Mouse (Mus musculus) spleen, postnatal 14 days (tissue): ENCODE data around the gene Chl1.

Experiments used
- DNase-seq, 2 experiments: peaks; one replicate each; pipeline ENCODE4 v3.0.0; 2021 to 2022; ENCODE audit warnings: low spot score in 2 of 2

Gene Chl1

DNA sequence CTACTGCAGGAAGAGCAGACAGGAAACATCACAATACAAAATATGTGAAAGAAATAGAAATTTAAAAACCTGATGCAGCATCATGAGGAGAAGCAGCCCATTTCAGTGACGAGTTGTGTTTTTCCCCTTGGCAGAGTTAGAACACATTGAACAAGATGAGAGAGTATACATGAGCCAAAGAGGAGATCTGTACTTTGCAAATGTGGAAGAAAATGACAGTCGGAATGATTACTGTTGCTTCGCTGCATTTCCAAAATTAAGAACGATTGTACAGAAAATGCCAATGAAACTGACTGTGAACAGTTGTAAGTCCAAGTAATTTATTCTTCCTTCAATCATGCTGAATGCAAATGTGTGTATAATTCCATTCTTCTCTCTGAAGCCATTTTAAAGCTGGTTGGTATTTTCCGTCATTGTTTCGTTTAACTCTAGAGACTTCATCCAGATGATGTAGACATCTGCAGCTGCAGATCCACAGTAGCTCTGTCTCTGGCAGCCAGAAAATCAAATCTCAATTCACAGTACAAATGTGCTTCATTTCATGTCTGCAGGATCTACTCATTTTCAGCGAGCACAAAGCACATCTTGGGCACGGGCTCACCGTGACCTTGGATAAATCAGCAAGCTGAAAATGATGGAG lies 155.4 kb downstream of the Chl1 start:
- DNase-seq: no peak

DNA sequence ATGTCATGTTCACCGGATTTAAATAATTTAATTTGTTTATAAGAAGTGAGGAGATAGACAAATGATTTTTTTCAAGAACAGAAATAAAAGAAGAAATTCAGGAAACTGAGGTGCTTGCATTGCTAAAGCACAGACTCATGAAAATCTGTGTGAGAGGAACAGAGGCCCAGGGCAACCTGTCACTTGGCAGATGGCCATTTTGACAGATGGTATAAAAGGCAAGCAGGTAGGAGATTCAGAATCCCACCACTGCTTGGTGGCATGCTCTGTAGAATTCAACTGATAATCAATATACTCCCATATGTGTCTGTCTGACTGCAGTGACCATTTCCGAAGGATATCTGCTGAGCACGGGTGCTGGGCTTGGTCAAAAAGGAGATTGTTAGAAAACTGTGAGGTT lies 162.7 kb downstream of the Chl1 start:
- no peak for DNase-seq

DNA sequence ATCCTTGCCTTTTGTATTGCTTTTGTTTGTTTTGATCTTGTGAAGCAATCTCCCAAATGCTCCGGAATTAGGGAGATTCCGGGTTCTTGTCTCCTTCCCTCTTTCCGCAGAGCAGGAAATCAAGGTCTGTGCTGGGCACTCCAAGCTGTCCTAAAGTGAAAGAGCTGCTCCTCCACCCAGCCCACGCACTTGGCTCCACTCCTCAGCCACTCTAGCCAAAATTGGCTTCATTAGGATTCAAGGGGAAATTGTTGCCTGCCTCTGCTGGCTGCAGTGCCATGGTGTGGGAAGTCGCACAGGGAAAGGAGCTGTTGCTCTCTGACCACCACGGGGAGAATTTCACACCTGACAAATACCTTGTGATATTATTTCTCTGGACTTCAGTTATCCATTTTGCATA lies 163.9 kb downstream of the Chl1 start:
- DNase-seq: no peak

DNA sequence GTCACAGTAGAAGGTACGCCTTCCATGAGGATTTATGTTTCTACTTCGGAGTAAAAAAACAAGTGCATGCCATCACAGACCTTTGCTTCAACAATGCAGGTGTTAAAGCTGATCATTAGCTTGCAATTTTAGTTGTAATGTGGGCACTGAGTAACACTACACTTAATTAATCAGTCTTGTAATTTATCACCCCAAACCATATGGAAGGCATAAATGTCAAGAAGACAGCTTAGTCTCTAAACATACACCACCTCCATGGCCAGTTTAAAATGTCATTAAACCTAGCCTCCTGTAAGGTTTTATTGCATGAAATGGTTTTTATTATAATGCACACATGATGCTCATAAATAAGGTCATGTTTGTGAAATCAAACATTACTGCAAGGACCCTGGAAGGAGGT lies 164.8 kb downstream of the Chl1 start:
- no peak for DNase-seq

DNA sequence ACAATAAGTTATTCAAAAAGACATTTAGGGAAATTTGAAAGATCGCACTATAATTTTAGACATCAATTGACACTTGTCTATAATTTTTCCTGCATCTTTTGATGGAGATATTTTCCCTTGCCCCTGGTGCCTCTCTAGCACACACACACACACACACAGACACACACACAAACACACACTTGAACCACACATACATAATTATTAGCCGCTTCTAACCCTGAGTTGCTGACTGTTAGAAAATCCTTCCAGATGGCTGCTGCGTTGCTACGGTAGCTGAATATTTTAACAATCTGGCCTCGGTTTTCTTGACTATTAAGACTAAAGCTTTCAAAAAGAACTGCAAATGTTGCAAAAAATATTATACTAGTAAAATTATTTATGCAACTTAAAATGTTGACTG lies 166.3 kb downstream of the Chl1 start:
- no peak for DNase-seq

DNA sequence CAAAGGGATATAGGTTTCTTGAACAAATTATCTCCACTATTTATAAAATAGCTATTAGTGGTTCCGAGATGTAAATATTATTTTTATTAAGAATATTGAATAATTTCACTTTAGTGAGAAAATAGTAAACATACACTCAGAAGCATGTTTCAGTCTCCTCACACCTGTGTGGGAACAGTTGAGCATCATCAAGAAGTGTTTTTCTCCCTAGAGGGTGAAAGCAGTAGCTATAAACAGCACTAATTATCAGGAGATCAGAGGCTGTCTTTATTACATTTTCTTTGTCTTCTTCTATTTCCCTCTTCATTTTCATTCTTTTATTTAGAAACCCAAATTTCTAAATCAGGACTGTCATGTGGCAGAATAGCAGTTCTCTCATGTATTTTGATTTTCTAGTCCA lies 166.7 kb downstream of the Chl1 start:
- DNase-seq: no peak

DNA sequence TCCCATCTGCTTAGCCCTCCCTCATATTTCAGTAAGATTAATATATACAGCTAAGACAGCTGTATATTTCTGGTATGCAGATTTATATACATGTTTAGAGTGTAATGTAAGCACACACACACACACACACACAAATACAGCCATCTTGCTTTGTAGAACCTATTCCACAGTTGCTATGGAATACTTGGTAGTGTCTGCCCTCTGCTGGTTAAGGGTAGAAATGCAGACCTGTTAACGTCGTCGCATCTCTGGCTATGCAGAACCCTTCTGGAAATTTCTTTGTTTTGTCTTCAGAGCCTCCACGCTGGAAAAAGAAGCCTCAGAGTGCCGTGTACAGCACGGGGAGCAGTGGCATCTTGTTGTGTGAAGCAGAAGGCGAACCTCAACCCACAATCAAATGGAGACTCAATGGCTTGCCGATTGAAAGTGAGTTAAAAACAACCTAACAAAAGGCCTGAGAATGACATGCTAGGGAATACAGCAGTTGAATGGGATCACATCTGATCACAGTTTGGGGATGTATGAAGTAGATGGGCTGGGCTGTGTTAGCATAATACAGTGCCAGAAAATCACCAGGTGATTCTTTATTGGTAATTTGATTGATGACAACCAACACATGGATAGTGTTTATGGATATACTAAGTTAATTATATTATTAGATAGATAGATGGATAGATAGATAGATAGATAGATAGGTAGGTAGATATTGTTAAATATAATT lies 172.6 kb downstream of the Chl1 start:
- peak in 1 of 2 experiments; percentile 15 for DNase-seq

DNA sequence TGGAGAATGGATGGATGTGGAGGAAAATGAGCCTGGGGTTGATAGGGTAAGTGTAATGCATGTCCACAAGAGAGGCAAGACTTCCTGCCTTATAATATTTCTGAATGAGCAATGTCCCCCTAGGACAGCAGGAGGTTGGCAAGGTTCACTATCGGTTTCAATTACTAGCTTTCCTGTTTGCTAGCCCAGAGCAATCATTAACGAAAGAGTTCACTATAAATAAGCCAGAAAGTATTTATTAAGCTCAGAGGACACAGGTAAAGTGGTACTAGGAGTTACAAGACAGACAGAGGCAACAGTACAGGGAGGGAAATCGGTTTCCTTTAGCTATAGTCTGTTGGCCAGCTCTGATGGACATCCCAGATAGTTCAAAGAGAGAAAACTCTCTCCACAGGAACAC lies 182.1 kb downstream of the Chl1 start:
- no peak for DNase-seq

DNA sequence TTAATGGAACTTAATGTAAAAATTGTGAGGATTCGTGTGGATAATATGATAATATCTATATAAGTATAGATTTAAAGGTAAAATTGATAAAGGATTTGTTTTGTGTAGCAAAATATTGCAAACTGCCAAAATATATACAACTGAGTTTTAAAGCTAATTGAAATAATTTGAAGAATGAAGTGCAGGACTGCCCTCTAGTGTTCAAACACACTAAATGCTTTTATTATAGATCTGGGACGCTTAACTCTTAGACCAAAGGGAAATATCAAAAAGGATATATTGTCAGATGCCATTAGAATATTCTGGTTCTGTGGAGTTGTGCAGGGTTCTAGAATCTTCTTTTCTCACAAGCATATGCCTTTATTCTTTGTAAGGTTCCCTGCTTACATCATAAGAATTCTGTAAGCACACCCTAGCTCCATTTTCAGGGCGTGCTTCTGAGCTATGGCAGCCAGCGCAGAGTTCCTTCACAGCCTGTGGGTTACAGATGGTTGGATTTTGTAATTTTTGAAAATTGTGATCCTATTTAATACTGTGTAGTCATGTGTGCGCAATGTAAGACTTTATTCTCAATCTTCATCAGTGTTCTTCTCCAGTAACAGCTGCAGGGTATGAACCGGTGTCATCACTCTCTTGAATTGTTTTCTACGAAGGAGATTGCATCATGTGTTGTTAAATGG lies 187.1 kb downstream of the Chl1 start:
- DNase-seq: no peak

DNA sequence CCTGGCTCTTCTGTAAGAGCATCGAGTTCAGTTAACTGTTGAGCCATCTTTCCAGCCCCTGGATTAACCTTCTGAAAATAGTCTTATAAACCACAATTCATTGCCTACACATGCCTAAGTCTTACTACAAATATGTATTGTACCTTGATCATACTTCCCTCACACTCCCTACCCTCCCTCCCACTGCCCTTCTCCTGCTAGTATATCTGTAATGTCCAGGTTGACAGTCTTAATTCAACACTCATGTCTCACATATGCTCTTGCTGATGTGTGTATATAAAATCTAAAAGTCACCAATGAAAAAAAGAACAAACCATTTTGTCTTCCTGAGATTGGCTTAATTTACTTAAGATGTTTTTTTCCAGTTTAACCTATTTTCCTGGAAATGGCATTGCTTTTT lies 189.1 kb downstream of the Chl1 start:
- DNase-seq: no peak

DNA sequence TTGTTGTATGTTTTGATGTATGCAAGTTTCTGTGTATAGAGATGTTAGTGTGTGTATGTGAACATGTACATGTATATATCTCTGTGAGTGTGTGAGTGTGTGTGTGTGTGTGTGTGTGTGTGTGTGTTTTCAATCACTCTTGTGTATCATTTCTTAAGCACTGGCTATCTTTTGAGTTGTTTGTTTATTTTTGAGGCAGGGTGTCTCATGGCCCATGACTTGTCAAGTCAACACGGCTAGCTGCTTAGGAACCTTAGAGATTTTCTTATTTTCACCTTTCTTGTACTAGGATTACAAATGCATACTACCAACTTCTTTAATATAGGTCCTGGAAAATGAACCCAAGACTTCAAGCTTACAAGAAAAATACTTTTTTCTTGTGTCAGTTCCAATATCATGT lies 189.5 kb downstream of the Chl1 start:
- no peak for DNase-seq

DNA sequence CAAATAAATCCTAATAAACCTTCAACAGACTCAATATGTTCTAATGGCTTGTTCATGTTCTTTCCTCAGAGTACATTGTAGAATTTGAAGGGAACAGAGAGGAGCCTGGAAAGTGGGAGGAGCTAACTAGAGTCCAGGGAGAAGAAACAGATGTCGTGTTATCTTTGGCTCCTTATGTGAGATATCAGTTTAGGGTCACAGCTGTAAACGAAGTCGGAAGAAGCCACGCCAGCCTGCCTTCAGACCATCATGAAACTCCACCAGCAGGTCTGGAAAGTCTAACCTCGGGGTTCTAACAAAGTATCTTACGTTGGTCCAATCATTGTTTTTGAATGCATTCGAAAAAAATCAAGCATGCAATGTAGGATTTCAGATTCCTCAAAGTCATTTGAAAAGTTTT lies 189.9 kb downstream of the Chl1 start:
- no peak for DNase-seq

DNA sequence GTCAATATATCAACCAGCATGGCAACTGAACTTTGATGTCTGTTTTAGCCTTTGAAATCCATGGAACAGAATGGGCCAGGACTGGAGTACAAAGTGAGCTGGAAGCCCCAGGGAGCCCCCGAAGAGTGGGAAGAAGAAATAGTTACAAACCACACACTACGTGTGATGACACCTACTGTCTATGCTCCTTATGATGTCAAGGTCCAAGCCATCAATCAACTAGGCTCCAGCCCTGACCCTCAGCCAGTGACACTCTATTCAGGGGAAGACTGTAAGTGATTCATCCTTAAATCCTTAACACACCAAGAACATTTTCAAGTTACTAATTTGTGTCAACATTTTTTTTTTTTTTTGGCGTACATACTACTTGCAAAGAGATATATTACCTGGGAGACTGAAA lies 196.0 kb downstream of the Chl1 start:
- DNase-seq: no peak

DNA sequence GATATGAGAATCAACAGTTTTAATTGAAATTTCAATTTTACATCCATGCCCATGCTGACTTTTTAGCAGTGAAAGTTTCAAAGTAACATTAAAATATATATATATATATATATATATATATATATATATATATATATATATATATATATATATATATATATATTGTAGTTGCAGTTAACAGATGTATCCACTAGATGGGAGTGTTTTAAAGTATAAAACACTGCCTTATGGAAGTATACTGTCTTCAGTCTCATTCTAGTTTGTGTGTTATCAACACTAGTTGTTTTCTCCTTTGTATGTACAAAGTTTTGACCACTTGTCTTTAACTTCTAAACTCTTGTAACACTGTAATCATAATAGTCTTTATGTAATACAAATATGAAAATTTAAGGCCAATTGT lies 228.9 kb downstream of the Chl1 start:
- no peak for DNase-seq

DNA sequence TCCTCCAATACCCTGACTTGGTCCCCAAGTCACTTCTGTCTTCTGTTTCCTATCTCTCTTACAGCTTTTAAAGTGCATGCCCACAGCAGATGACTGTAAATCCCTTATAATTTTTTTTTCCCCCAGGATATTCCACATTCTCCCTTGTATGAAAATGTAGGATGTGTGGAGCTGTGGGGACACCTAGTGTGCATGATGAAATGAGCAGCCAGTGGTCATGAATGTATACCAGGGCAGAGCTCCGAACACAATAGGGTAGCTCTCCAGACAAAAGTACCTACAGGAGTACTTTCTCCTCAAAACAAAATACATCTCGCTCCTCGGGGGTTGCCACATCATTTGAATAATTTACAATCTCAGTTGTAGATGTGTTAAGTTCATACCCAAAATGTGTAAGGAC lies 232.4 kb downstream of the Chl1 start:
- DNase-seq: no peak

DNA sequence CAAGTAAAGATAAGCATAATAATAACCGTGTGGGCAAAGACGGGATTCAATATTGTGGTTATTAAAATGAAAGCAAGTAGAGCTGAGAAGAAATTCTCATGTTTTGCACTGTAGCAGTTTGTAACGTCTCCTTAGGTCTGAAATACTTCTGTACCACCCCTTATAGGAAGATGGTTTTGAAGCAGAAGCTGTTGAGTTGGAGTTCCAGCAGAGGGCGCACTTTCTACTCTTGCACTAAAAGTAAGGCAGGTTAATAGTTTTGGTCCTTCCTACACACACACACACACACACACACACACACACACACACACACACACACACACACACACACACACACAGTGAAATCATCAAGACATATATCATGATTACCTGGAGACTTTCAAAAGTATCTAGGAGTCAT lies 235.7 kb downstream of the Chl1 start:
- DNase-seq: no peak

DNA sequence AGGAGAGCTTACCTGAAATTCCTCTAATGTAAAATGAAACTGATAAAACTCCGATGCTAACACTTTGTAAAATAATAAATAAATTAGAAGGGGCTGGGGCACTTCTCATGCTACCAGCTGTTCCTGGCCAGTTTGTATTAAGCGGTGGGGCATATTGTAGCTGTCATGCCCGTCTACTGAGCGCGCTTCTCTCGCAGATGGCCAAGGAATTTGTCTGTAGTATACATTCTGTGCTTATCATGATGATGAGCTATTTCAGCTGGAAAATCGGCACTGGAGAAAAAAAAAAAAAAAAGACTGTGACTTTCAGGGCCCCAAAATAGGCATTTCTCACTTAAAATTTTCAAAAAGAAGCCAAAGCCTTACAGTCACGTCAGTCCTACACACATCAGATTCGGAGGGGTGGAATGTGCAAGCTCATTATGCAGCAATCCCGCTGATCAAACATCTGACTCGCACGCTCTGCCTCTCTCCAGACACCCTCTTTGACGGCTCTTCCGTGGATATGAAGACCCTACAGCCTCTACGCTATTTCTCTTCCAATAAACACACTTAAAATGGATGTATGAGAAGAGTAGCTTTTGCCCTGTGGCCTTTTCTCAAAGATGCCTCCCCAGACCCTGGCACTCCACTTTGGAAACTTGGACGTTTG lies 238.9 kb downstream of the Chl1 start:
- DNase-seq: no peak

DNA sequence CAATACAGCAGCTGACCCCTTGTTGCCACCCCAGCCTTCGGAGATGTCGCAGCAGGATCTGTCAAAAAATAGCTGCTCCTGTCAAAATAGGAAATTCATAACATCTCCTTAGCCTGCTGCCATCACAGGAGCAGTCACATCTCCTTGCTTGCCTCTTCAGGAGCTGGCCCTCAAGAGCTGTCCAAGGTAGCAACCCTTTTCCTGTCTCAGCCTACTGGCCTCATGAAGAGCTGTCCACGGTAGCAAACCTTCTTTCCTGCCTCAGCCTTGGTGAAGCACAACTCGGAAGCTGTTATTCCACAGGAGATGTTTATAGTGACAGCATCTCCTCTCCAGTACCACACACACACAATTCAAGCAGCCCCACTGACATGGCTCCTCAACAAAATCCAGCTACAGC lies 243.5 kb downstream of the Chl1 start:
- DNase-seq: no peak

DNA sequence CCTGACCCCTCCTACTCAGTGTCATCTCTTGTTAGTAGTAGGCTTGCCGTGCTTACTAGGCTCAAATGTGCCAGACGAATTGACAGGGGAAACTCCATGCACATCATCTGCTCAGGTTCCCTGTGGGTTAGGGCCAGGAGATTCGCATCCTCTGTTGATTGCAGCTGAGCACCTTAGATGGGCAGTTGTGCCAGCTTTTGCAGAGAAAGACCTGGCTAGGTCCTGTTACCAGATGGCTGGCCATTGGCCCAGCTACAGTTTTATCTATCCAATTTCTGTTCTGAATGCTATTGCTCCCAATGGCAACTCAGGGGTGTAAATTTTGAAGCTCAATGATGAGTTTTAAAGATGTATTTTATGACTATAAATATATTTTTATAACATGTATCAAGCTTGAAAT lies 256.4 kb downstream of the Chl1 start:
- DNase-seq: no peak

DNA sequence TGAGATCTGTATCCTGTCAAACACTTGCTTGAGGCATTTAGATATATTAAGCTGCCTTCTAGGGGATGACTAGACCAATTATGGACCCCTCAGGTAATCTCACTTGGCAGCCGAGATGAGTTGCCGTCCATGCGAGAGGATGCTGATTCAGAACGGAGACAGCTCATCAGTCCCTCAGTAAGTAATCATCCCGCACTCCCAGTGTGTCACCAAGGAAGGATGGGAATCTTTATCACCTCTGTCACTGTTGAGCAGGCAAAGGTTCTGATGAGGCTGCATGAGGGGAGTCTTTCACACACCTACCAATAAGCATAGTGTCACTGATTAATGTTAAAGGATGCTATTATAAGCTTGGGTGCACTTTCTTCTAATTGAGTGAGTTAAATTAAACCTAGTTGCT lies 270.7 kb downstream of the Chl1 start:
- no peak for DNase-seq

DNA sequence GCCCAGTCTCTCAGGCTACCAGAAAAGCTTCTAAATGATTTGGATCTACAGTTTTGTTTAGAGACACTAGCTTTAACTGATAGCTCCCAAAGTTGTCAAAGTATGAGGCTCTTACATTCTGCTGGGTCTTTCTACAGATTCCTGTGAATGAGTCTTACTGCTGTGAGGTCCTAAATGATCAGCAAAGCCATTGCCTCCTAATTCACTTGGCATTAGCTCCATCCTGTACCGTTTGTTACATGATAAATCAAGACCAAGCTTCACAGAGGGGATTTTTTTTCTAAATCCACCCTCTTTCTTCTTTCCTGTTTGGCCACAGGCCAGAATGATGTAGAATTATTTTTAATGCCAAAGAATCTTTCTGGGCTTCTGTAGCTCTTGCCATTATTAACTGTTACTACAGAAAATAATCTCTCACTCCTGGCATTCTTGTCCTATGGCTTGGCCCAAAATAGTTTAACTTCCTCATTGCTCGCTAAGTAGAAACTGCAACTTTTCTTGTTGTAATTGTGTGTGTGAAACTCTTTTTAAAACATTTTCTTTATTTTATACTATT lies 280.8 kb downstream of the Chl1 start:
- DNase-seq: no peak

DNA sequence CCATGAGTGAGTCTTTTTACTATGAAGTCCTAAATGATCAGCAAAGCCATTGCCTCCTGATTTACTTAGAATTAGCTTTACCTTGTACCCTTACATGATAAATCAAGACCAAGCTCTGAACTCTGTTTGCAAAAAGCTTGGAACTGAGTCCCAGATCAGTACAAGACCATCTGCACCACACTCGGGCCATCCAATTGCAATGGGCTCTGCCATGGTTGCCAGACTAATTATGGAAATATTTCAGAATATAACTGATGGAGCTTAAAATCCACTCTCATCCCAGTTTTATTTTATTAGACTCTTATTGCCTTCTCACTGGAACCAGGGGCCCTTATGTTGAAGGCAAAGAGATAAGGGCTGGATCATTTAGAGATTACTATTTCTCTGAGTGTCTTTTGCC lies 284.9 kb downstream of the Chl1 start:
- DNase-seq: no peak
